Mouse (Mus musculus): Measurements from ENCODE around the gene Ror1. TPM values are rescaled to one million over a fixed set of nuclear protein-coding genes. Genes with fewer than 3 reads are reported as not detected.

Ror1 gene
- polyA plus RNA-seq, 1 experiment from 2014 or later = 24.3 TPM

DNA sequence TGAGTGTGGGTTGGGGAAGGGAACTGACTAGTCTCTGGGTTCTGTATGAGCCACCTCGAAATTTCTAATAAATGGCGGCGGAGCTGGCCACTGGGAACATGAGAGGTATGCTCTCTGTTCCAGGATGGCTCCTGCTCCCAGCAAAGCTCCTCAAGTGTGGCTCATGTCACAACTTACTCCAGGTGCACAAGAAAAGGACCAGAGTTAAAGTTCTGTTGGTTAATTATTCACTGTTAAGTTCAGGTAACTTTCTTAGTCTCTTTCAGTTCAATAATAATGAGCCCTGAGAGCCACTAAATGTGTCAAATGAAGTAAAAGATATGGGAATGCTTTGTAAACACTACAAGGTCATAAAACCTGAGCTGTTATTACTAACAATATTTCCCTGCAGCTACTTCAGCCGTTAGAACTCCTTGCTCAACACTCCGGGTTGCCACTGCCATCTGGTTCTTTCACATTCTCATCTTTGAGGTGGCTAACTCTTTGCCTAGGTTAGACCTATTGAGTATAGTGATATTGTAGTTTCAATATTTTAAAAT, 100.7 kb downstream of the Ror1 start:
- Histone ChIP-seq H3K4me2 (replicated peaks) (no peak overlapping the region), H3K9me3 (no peaks in the 10 kb centered on the region), H3K27ac (no peak overlapping the region), H3K27me3 (no peaks in the 10 kb centered on the region), H3K36me3 (no peaks in the 10 kb centered on the region), H3K9ac (no peak overlapping the region), H3K4me3 (no peak overlapping the region), H3K4me1 (peaks cover 11% of the 10 kb centered on the region)
- no peak for ATAC-seq (ENCODE audit: insufficient number of reproducible peaks, insufficient read depth, low FRiP score, low TSS enrichment)
- 82% methylated on average over 5 of the region's 5 CpGs for WGBS

DNA sequence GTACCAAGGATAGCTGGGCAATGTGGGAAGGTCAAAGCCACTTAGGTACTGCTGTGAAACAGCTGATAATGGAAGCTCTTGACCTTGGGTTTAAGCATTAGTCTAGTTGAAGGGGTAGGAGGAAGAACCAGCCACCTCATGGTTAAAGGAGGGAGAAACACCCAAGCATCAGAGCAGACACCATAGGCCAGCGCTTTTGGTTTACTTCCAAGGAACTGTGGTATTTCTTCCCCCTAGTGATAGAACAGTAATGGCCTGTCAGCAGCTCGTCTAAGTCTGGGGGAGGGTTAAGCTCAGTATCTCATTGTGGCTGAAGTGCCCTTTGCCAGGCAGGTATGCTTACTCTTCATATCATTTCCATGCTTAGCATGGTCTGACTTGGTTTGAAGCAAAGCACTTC, 102.7 kb downstream of the Ror1 start:
- Histone ChIP-seq H3K27ac (no peak overlapping the region), H3K9me3 (no peaks in the 10 kb centered on the region), H3K9ac (no peak overlapping the region), H3K27me3 (no peaks in the 10 kb centered on the region), H3K4me3 (no peak overlapping the region), H3K4me1 (peaks cover 29% of the 10 kb centered on the region), H3K4me2 (replicated peaks) (no peak overlapping the region), H3K36me3 (no peaks in the 10 kb centered on the region)
- WGBS = 86% methylated on average over 2 of the region's 2 CpGs
- no peak for ATAC-seq (ENCODE audit: insufficient number of reproducible peaks, insufficient read depth, low FRiP score, low TSS enrichment)

DNA sequence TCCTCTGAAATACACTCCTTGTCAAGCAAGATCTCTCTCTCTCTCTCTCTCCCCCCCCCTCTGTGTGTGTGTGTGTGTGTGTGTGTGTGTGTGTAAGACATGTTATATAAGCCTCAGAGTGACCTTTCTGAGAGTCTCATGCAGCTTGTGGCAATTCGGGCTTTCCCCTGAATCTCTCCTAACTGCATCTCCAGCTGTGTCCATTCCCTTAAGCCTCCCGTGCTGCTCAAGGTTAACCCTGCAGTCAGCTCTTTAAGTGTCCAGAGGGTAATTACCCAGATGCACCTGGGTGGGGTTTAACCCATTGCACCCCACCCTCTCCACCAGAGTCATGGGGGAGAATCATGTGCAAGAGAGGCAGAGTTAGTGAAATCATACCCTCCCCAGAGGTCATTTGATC, 105.7 kb downstream of the Ror1 start:
- Histone ChIP-seq H3K36me3 (no peaks in the 10 kb centered on the region), H3K9ac (no peak overlapping the region), H3K4me2 (replicated peaks) (no peak overlapping the region), H3K9me3 (no peaks in the 10 kb centered on the region), H3K27me3 (no peaks in the 10 kb centered on the region), H3K4me1 (peaks cover 39% of the 10 kb centered on the region), H3K27ac (0 out of 2 replicates have a peak overlapping the region, but pooled peaks have one; percentile 17), H3K4me3 (no peak overlapping the region)
- 21% methylated on average over 2 of the region's 2 CpGs for WGBS
- ATAC-seq (ENCODE audit: insufficient number of reproducible peaks, insufficient read depth, low FRiP score, low TSS enrichment) = no peak

DNA sequence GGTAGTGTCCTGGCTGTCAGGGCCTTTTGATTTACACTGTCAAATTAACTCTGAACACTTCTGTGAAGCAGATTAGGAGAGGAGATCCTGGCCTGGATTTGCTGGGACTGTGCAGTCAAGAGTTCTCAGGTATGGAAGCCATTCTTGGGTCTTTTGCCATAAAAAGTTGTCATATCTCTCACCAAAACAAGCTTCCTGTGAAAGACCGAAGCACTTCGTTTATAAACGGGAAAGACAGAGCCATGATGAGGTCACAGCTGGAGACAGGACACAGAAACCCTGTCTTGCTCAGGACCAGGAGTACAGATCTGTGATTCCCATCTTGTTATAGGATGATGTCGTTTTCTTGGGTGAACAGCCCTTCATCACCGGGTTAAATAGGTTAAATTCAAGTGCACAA, 107.5 kb downstream of the Ror1 start:
- H3K4me3 ChIP-seq = no peak overlapping the region
- 43% methylated on average over 5 of the region's 5 CpGs for WGBS
- no peak overlapping the region for H3K4me2 ChIP-seq (replicated peaks)
- peaks cover 39% of the 10 kb centered on the region for H3K4me1 ChIP-seq
- no peaks in the 10 kb centered on the region for H3K27me3 ChIP-seq
- peak overlapping the region; percentile 82; the same call in 1 of the 2 replicates for H3K27ac ChIP-seq
- H3K9me3 ChIP-seq = no peaks in the 10 kb centered on the region
- no peak for ATAC-seq (ENCODE audit: insufficient number of reproducible peaks, insufficient read depth, low FRiP score, low TSS enrichment)
- H3K9ac ChIP-seq = no peak overlapping the region
- no peaks in the 10 kb centered on the region for H3K36me3 ChIP-seq

- Histone ChIP-seq H3K27me3 (no peaks in the 10 kb centered on the region), H3K4me2 (replicated peaks) (no peak overlapping the region), H3K27ac (peak overlapping the region; percentile 82), H3K9ac (no peak overlapping the region), H3K36me3 (no peaks in the 10 kb centered on the region), H3K4me1 (peaks cover 39% of the 10 kb centered on the region), H3K9me3 (no peaks in the 10 kb centered on the region), H3K4me3 (no peak overlapping the region)
- 12% methylated on average over 5 of the region's 5 CpGs for WGBS
- peak; percentile 61; the same call in 1 of the 2 replicates for ATAC-seq (ENCODE audit: insufficient number of reproducible peaks, insufficient read depth, low FRiP score, low TSS enrichment)
Observed at GRCm38 (mm10) chr4:100203688-100204087, 108.1 kb downstream of the Ror1 start.

- Histone ChIP-seq H3K4me3 (no peak overlapping the region), H3K9me3 (no peaks in the 10 kb centered on the region), H3K36me3 (no peaks in the 10 kb centered on the region), H3K9ac (no peak overlapping the region), H3K4me2 (replicated peaks) (no peak overlapping the region), H3K4me1 (peaks cover 39% of the 10 kb centered on the region), H3K27me3 (no peaks in the 10 kb centered on the region), H3K27ac (peak overlapping the region; percentile 82)
- 34% methylated on average over 12 of the region's 12 CpGs for WGBS
- ATAC-seq (ENCODE audit: insufficient number of reproducible peaks, insufficient read depth, low FRiP score, low TSS enrichment) = peak; percentile 9; the same call in 1 of the 2 replicates
Observed at GRCm38 (mm10) chr4:100204381-100204780, 108.8 kb downstream of the Ror1 start.

- no peak overlapping the region for H3K4me3 ChIP-seq
- no peak for ATAC-seq (ENCODE audit: insufficient number of reproducible peaks, insufficient read depth, low FRiP score, low TSS enrichment)
- no peak overlapping the region for H3K4me2 ChIP-seq (replicated peaks)
- 62% methylated on average over 4 of the region's 4 CpGs for WGBS
- H3K36me3 ChIP-seq = no peaks in the 10 kb centered on the region
- no peak overlapping the region for H3K9ac ChIP-seq
- H3K27me3 ChIP-seq = no peaks in the 10 kb centered on the region; the same call in 1 of the 2 replicates
- H3K27ac ChIP-seq = no peak overlapping the region
- peaks cover 17% of the 10 kb centered on the region for H3K4me1 ChIP-seq
- no peaks in the 10 kb centered on the region for H3K9me3 ChIP-seq
Observed at GRCm38 (mm10) chr4:100208081-100208480, 112.5 kb downstream of the Ror1 start.

- Histone ChIP-seq H3K9ac (no peak overlapping the region), H3K36me3 (no peaks in the 10 kb centered on the region), H3K4me2 (replicated peaks) (no peak overlapping the region), H3K4me1 (peaks cover 10% of the 10 kb centered on the region), H3K27me3 (no peaks in the 10 kb centered on the region; the same call in 1 of the 2 replicates), H3K4me3 (no peak overlapping the region), H3K27ac (no peak overlapping the region), H3K9me3 (no peaks in the 10 kb centered on the region)
- WGBS = 78% methylated on average over 4 of the region's 4 CpGs
- ATAC-seq (ENCODE audit: insufficient number of reproducible peaks, insufficient read depth, low FRiP score, low TSS enrichment) = no peak
Observed at GRCm38 (mm10) chr4:100209106-100209505, 113.5 kb downstream of the Ror1 start.

GRCm38 (mm10) chr4:100211331-100211730, 115.7 kb downstream of the Ror1 start:
- Histone ChIP-seq H3K4me1 (peaks cover 13% of the 10 kb centered on the region; the same call in 1 of the 2 replicates), H3K4me3 (no peak overlapping the region), H3K27me3 (no peaks in the 10 kb centered on the region; the same call in 1 of the 2 replicates), H3K36me3 (no peaks in the 10 kb centered on the region), H3K27ac (no peak overlapping the region), H3K9me3 (no peaks in the 10 kb centered on the region), H3K4me2 (replicated peaks) (no peak overlapping the region), H3K9ac (no peak overlapping the region)
- WGBS = 69% methylated on average over 4 of the region's 4 CpGs
- ATAC-seq (ENCODE audit: insufficient number of reproducible peaks, insufficient read depth, low FRiP score, low TSS enrichment) = no peak

DNA sequence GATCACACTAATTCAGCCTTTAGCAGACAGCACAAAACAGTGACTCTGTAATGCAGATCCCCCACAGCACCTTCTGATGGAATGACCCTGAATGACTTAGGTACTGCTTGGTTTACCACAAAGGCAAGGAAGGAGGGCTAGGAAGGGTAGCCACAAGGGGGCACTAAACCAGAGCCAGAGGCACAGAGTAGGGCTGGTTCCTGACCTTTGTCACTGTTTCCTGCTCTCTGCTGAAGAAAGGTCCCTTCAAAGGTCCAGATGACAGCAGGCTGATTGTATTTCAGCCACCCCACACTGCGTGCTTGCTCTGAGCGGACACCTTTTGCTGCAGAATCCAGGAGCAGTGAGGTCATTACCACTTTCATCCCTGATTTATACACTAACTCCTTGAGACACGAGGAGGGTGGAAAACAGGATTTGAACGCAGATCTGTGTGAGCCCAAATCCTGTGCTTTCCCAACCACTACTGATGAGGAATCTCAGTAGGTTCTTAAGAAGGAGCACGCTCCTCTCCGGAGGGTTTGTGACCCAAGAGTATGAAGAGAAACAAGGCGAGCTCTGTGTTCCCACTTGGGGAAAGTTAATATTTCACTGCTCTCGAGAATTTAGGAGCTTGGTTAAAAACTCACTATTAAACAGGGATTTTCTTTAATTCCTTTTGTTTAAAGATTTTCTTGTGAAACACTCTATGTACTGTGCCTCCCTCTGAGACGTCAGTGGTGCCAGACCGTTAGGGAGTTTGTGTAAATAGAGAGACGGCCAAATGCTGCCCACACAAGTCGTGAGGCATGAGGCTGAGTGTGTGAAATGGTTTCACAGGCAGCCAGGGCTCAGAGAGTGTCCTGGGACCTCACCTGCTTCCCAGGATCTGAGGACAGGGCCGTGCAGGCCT, 119.0 kb downstream of the Ror1 start:
- H3K27ac ChIP-seq = no peak overlapping the region
- ATAC-seq (ENCODE audit: insufficient number of reproducible peaks, insufficient read depth, low FRiP score, low TSS enrichment) = 0 out of 2 replicates have a peak, but pooled peaks have one; percentile 6
- H3K4me3 ChIP-seq = no peak overlapping the region
- no peak overlapping the region for H3K4me2 ChIP-seq (replicated peaks)
- no peaks in the 10 kb centered on the region for H3K36me3 ChIP-seq
- H3K27me3 ChIP-seq = no peaks in the 10 kb centered on the region; the same call in 1 of the 2 replicates
- H3K4me1 ChIP-seq = peaks cover 18% of the 10 kb centered on the region; the same call in 1 of the 2 replicates
- no peak overlapping the region for H3K9ac ChIP-seq
- H3K9me3 ChIP-seq = no peaks in the 10 kb centered on the region
- 47% methylated on average over 13 of the region's 13 CpGs for WGBS

DNA sequence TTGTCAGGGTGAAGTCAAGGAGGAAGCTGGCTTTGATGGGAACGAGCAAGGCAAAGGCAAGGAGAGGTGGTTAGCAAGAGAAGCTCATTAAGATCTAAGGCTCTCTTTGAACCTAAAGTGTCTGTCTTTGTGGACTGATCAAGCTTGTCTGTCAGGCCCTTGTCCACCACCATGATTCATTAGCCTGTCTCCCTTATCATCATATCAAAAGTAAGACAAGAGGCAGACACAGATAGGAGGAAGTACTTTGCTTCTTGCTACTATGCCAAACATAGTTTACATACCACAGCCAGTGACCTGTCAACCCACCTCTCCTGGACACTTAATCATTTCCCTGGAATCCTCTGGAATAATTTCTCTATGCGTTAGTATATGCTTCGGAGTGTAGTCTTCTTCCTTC, 121.0 kb downstream of the Ror1 start:
- Histone ChIP-seq H3K4me1 (peaks cover 15% of the 10 kb centered on the region; the same call in 1 of the 2 replicates), H3K27me3 (no peaks in the 10 kb centered on the region), H3K9ac (no peak overlapping the region), H3K9me3 (no peaks in the 10 kb centered on the region), H3K27ac (no peak overlapping the region), H3K4me2 (replicated peaks) (no peak overlapping the region), H3K36me3 (no peaks in the 10 kb centered on the region), H3K4me3 (no peak overlapping the region)
- ATAC-seq (ENCODE audit: insufficient number of reproducible peaks, insufficient read depth, low FRiP score, low TSS enrichment) = no peak
- WGBS = 60% methylated on average over 3 of the region's 3 CpGs

DNA sequence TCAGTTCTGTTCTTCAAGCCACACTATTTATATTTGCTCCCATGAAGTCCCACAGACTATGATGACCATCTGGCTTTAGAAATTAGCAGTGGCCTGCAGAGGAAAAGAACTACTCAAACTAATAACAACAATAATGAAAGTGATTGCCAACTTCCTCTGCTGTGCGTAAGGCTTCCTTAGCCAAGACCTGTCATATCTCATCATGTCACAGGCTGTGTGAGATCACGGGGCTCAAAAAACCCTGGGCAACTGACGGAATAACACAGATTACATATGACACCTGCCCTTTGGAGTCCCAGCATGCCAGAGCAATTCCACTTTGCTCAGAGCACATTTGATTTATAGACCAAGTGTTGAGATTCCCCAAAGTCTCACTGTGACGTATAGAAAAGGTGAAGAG, 123.4 kb downstream of the Ror1 start:
- Histone ChIP-seq H3K36me3 (no peaks in the 10 kb centered on the region), H3K4me3 (no peak overlapping the region), H3K4me1 (peaks cover 31% of the 10 kb centered on the region), H3K4me2 (replicated peaks) (no peak overlapping the region), H3K27me3 (no peaks in the 10 kb centered on the region), H3K27ac (no peak overlapping the region), H3K9ac (no peak overlapping the region), H3K9me3 (no peaks in the 10 kb centered on the region)
- no peak for ATAC-seq (ENCODE audit: insufficient number of reproducible peaks, insufficient read depth, low FRiP score, low TSS enrichment)
- WGBS = 47% methylated on average over 4 of the region's 4 CpGs
